Mouse (Mus musculus) limb, embryonic 13.5 days (tissue): Measurements from ENCODE around the gene Cacna1a. TPM values are rescaled to one million over a fixed set of nuclear protein-coding genes. Genes with fewer than 3 reads are reported as not detected.

Experiments used
- ATAC-seq: fragments of 200-750 bp; cut with Nextera tagmentation; 2 replicates; pipeline ENCODE4 v1.8.0; 2017; ENCODE audit warnings: low read depth, moderate number of reproducible peaks, moderate TSS enrichment; ENCODE audit not compliant: low FRiP score
- H3K27ac ChIP-seq: fragments of 300-500 bp; sonication (generic); 2 replicates; pipeline ENCODE4 v1.5.1; 2015; ENCODE audit warnings: inconsistent platforms, mild to moderate bottlenecking, moderate library complexity
- H3K27me3 ChIP-seq: fragments of 300-500 bp; sonication (generic); 2 replicates; pipeline ENCODE4 v1.6.1; 2015; ENCODE audit warnings: mild to moderate bottlenecking, inconsistent platforms
- H3K36me3 ChIP-seq: fragments of 300-500 bp; sonication (generic); 2 replicates; pipeline ENCODE4 v1.6.1; 2015; ENCODE audit warnings: inconsistent platforms, mild to moderate bottlenecking, moderate library complexity
- H3K4me1 ChIP-seq: fragments of 300-500 bp; sonication (generic); 2 replicates; pipeline ENCODE4 v1.6.1; 2015; ENCODE audit warnings: inconsistent platforms
- H3K4me2 ChIP-seq: fragments of 300-500 bp; sonication (generic); replicated peaks from 2 replicates; pipeline ENCODE4 v1.6.1; 2015; ENCODE audit warnings: inconsistent platforms, mild to moderate bottlenecking, moderate library complexity
- H3K4me3 ChIP-seq: fragments of 300-500 bp; sonication (generic); 2 replicates; pipeline ENCODE4 v1.5.1; 2015; ENCODE audit warnings: moderate library complexity, mild to moderate bottlenecking, inconsistent platforms
- H3K9ac ChIP-seq: fragments of 300-500 bp; sonication (generic); 2 replicates; pipeline ENCODE4 v1.6.1; 2015; ENCODE audit warnings: mild to moderate bottlenecking, inconsistent platforms
- H3K9me3 ChIP-seq: fragments of 300-500 bp; sonication (generic); 2 replicates; pipeline ENCODE4 v1.6.1; 2016; ENCODE audit warnings: inconsistent platforms
- WGBS: fragments of 180-500 bp; shearing (Covaris S2); methylation state at CpG from one replicate; pipeline ENCODE4 v1.1.7; 2015; 5-methylcytosine and 5-hydroxymethylcytosine counted together
- polyA plus RNA-seq: library from polyadenylated mRNA; unstranded; fragments of >200 nt; fragmentation: Nextera tagmentation; extraction: Ambion mirVana; gene quantifications from 2 replicates; pipeline ENCODE4 v1.2.1, GENCODE M21; 2015

Gene Cacna1a
- polyA plus RNA-seq, 1 experiment from 2014 or later: 9.3 TPM

DNA sequence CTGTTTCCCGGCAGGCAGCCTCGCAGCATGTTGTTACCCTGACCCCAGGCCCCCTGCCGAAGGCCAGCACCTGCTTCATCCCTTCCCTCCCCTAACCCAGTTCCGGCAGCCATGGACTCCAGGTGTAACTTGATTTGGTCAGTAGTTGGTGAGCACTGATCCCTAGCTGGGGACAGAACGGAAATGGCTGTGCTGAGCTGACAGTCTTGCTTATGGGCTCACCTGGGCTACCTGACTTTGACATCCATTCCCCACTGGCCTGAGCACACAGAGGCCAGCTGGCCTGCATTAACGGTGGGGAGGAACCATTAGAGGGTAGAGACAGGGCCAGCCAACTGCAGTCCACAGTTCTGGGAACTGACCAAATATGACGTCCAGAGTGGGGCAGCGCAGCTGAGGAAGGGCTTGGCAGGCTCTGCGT, 58.3 kb downstream of the Cacna1a start:
- WGBS: 71% methylated on average over 9 of the region's 9 CpGs
- Histone ChIP-seq H3K36me3 (no peaks in the 10 kb centered on the region), H3K27me3 (no peaks in the 10 kb centered on the region), H3K4me3 (no peak overlapping the region), H3K27ac (no peak overlapping the region), H3K4me1 (no peaks in the 10 kb centered on the region), H3K9ac (no peak overlapping the region), H3K9me3 (no peaks in the 10 kb centered on the region), H3K4me2 (no peak overlapping the region)
- ATAC-seq: no peak

DNA sequence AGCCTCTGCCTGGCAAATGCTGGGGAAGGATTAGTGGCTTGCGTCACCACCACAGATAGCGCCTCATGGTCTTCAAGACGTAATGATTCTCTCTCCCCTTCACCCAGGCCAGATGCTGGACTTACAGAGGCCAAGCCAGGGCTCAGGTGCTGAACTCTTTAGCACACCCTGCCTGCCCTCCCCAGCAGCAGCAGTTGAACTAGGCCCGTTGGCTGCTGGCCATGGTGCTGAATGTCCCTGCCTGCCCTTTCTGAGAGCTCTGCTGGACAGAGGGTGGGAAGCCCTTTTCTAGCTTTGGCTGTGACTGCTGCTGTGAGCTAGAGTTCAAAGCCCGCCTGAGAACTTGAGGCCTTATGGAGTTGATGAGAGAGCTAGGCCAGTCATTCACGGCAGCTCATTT, 66.3 kb downstream of the Cacna1a start:
- no peak for ATAC-seq
- Histone ChIP-seq H3K9me3 (no peaks in the 10 kb centered on the region), H3K36me3 (no peaks in the 10 kb centered on the region), H3K4me1 (no peaks in the 10 kb centered on the region), H3K27me3 (no peaks in the 10 kb centered on the region), H3K9ac (no peak overlapping the region), H3K4me3 (no peak overlapping the region), H3K4me2 (no peak overlapping the region), H3K27ac (no peak overlapping the region)
- 28% methylated on average over 6 of the region's 6 CpGs for WGBS

DNA sequence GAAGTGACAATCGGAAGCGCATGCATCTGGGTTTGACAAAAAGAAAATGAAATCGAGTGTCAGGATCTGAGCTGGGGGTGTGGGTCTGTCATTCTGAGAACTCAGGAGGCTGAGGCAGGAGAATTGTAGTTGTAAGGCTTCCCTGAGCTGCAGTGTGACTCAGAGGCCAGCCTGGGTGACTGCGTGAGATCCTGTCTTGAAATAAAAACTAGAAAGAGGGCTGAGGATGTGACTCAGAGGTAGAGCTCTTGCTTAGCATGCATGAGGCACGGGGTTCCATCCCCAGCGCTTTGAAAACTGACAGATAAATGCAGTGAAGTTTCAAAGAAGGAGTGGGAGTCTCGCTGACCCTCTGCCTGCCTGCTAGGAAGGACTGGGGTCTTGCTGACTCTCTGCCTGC, 70.6 kb downstream of the Cacna1a start:
- Histone ChIP-seq H3K9ac (no peak overlapping the region), H3K36me3 (no peaks in the 10 kb centered on the region), H3K9me3 (peaks cover 13% of the 10 kb centered on the region), H3K4me2 (no peak overlapping the region), H3K4me3 (no peak overlapping the region), H3K27me3 (no peaks in the 10 kb centered on the region), H3K4me1 (no peaks in the 10 kb centered on the region), H3K27ac (no peak overlapping the region)
- ATAC-seq: no peak
- WGBS: 69% methylated on average over 7 of the region's 7 CpGs

DNA sequence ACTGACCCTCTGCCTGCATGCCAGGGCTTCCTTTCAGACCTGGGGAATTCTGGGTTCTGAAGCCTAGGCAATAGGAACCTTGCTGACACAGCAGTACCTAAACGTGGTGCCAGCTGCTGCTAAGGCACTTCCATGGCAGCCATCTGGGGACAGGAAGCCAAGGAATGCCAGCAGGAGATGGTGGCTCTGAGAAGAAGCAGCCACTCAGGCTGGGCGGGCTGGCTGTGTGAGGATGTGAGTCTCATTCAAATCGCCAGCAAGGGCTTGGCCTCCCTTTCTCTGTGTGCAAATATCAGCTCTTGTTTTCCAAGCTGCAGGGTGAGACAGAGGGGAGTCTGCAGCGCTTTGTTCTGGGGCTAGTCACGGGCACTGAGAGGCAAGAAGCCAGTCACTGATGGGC, 71.0 kb downstream of the Cacna1a start:
- H3K36me3 ChIP-seq: no peaks in the 10 kb centered on the region
- no peaks in the 10 kb centered on the region for H3K27me3 ChIP-seq
- WGBS: 40% methylated on average over 5 of the region's 5 CpGs
- no peak for ATAC-seq
- no peak overlapping the region for H3K27ac ChIP-seq
- no peak overlapping the region for H3K4me2 ChIP-seq
- no peak overlapping the region for H3K4me3 ChIP-seq
- H3K4me1 ChIP-seq: no peaks in the 10 kb centered on the region
- H3K9me3 ChIP-seq: peaks cover 13% of the 10 kb centered on the region
- H3K9ac ChIP-seq: no peak overlapping the region

DNA sequence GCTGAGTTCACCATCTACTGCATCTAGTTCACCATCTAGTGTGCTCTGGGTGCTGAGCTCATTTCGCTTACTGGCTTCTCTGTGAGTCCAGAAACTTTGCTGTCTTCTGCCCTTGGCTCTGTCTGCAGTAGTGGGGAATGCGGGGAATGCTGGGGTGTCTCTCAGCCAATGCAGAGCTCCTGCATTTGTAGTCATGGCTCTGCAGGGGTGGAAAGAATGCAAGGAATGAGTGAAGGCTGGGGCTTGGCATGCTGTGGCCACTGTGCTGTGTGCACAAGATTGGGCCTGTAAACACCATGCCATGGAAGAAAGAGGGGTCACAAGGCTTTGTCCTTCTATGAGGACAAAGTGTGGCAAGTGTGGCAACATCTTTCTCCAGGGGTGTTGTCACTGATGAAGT, 72.5 kb downstream of the Cacna1a start:
- Histone ChIP-seq H3K4me1 (no peaks in the 10 kb centered on the region), H3K9ac (no peak overlapping the region), H3K36me3 (no peaks in the 10 kb centered on the region), H3K27ac (no peak overlapping the region), H3K9me3 (peaks cover 13% of the 10 kb centered on the region), H3K4me2 (no peak overlapping the region), H3K4me3 (no peak overlapping the region), H3K27me3 (no peaks in the 10 kb centered on the region)
- ATAC-seq: no peak
- WGBS: 54% methylated on average over 2 of the region's 2 CpGs

DNA sequence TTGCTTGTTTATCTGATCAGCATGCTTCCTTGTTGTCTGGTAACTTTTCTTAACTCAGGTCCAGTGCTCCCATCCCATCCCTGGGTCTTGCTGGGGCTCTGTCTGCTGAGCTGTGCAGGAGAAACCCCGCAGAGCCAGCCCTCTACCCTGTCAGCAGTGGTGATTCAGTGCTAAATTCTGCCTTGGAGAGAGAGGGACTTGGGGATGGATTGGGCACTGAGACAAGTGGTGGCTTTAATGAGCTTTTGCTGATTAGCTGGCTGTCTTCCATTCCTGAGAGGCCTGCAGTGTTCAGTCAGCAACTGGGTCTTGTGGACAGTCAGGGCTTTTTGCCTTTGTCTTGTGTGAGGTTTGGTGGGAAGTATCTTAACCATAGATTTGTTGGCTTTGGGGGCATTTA, 78.7 kb downstream of the Cacna1a start:
- WGBS: 68% methylated on average over 1 of the region's 1 CpGs
- Histone ChIP-seq H3K4me1 (no peaks in the 10 kb centered on the region), H3K4me3 (no peak overlapping the region), H3K36me3 (no peaks in the 10 kb centered on the region), H3K27me3 (no peaks in the 10 kb centered on the region), H3K4me2 (no peak overlapping the region), H3K9me3 (peaks cover 7% of the 10 kb centered on the region), H3K9ac (no peak overlapping the region), H3K27ac (no peak overlapping the region)
- ATAC-seq: no peak

DNA sequence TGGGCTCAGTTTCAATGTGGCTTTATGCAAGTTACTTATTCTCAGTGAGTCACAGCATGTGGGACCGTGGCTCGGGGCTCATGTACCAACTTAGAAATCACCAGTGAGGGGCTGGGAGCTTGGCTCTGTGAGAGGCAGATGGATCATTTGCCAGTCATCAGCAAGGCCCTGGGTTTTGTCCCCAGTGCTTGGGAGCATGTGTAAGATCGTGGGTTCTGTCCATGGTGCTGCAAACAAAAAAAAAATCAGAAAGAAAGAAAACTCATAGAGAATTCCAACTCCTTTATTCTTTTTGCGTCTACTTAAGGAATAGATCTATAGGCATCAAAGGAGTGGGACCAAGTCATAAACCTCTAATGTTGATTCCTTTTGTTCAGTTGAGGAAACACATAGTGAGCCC, 80.8 kb downstream of the Cacna1a start:
- H3K4me2 ChIP-seq: no peak overlapping the region
- no peaks in the 10 kb centered on the region for H3K4me1 ChIP-seq
- ATAC-seq: no peak
- H3K36me3 ChIP-seq: no peaks in the 10 kb centered on the region
- no peak overlapping the region for H3K27ac ChIP-seq
- no peaks in the 10 kb centered on the region for H3K9me3 ChIP-seq
- H3K9ac ChIP-seq: no peak overlapping the region
- no peak overlapping the region for H3K4me3 ChIP-seq
- no peaks in the 10 kb centered on the region for H3K27me3 ChIP-seq
- WGBS: 83% methylated on average over 4 of the region's 4 CpGs

DNA sequence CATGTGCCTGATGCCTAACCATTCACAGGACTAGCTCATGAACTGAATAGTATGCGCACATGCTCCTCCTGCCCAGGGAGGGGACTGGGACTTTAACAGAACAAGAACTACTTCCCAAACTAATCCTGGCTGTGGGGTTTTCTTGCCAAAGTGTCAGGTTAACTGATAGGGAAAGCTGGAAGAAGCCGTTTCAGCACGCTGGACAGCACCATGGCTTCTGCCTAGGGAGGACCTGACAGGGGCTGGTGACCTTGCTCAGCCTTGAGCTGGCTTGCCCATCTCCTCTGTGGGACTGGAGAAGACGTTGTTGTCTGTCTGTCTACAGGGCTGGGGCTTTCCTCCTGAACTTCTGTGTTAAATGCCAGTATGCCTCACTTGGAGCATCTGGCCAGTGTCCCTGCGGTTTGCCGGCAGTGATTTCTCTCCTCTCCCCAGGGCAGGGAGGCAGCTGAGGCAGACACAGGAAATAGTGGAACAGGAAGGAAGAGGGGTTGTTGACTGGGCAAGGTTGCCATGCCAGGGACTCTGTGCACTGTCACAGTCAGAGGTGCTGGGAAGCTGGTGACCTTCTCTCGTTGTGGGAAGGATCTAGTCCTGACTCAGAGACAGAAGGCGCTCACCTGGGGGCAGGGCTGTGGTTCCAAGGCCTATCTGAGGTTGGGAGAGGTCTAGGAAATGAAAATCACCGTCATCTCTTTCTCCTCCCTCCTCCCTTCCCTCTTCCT, 83.2 kb downstream of the Cacna1a start:
- Histone ChIP-seq H3K4me2 (no peak overlapping the region), H3K27ac (no peak overlapping the region), H3K4me1 (no peaks in the 10 kb centered on the region), H3K36me3 (no peaks in the 10 kb centered on the region), H3K4me3 (no peak overlapping the region), H3K9ac (no peak overlapping the region), H3K9me3 (no peaks in the 10 kb centered on the region), H3K27me3 (no peaks in the 10 kb centered on the region)
- ATAC-seq: no peak
- 49% methylated on average over 9 of the region's 9 CpGs for WGBS

DNA sequence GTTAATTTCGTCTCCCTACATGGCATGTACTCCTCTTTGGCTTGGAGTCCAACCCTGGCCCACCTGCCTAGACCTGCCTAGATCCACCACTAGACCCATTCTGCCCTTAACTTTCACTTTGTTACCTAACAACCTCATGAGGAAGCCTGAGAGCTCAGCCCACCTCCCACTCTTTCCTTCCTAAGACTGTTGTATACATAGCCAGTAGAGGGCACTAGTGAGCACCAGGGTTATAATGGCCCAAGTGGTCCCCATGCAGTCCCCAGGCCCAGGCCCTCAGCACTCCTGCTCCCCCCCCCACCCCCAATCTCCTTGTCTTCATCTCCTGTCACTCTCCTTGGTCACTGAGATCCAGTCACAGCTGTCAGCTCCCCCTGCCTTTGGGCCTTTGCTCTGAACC, 86.2 kb downstream of the Cacna1a start:
- no peak overlapping the region for H3K9ac ChIP-seq
- 72% methylated on average over 1 of the region's 1 CpGs for WGBS
- no peak overlapping the region for H3K4me3 ChIP-seq
- no peaks in the 10 kb centered on the region for H3K27me3 ChIP-seq
- H3K9me3 ChIP-seq: no peaks in the 10 kb centered on the region
- no peak for ATAC-seq
- H3K27ac ChIP-seq: no peak overlapping the region
- H3K4me1 ChIP-seq: no peaks in the 10 kb centered on the region
- no peaks in the 10 kb centered on the region for H3K36me3 ChIP-seq
- H3K4me2 ChIP-seq: no peak overlapping the region

DNA sequence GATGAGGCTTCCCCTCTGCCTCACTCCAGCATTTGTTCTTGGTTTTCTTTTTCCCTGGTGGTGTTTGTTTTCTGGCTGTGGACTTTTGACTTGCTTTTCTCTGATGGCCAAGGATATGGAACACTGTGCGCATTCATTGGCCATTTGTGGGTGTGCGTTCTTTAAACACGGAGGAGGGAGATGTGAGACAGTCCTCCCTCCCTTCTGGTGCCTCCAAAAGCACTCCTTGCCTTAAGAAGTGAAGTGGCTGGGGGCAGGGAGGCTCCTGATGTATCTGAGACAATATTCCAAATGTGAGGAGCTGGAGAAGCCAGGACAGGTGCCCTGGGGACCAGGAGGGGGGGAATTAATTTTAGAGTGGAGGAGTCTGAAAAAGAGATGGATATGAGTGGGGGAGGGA, 89.1 kb downstream of the Cacna1a start:
- Histone ChIP-seq H3K4me1 (no peaks in the 10 kb centered on the region), H3K9me3 (no peaks in the 10 kb centered on the region), H3K9ac (no peak overlapping the region), H3K36me3 (no peaks in the 10 kb centered on the region), H3K27me3 (no peaks in the 10 kb centered on the region), H3K4me3 (no peak overlapping the region), H3K4me2 (no peak overlapping the region), H3K27ac (no peak overlapping the region)
- ATAC-seq: no peak
- WGBS: 81% methylated on average over 3 of the region's 3 CpGs

DNA sequence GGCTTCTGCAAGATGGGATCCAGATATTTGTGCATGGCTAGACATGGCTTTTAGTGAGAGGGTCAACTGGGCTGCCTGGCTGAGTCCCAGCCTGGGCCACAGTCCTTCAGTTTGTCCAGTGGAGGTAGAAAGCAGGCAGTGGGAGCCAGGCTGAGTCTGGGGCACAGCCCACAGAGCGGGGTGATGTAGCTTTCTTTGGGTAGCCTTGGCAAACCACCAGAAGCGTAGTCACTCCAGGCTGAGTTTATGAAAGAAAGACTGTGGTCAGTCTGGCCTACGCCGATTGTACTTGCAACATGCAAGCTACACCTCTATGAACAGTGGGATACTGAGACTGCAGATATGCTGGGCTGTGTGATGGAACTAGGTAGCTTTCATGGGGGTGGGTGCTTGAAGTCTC, 94.8 kb downstream of the Cacna1a start:
- no peaks in the 10 kb centered on the region for H3K9me3 ChIP-seq
- no peak overlapping the region for H3K4me3 ChIP-seq
- no peaks in the 10 kb centered on the region for H3K36me3 ChIP-seq
- 0 out of 2 replicates have a peak, but pooled peaks cover 3% of the 10 kb centered on the region for H3K27me3 ChIP-seq
- H3K9ac ChIP-seq: no peak overlapping the region
- H3K4me1 ChIP-seq: no peaks in the 10 kb centered on the region
- no peak overlapping the region for H3K27ac ChIP-seq
- H3K4me2 ChIP-seq: no peak overlapping the region
- no peak for ATAC-seq
- 93% methylated on average over 4 of the region's 4 CpGs for whole genome bisulfite sequencing

DNA sequence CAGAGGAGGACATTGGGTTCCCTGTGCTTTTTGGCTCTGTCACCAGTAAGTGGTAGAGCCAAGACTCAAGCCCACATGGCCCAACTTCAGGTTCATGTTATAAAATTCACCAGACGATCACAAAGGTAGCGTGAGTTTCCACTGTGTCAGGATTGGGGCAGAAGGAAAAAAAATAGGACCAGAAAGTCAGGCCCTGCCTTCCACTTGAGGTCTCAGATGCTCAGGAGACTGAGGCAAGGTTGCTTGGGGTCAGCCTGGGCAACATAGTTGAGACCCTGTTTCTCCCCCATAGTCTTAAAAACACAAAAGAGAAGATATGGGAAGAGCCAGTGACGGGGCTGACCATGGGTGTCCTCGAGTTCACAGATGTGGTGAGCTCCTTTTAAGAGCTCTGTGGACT, 97.1 kb downstream of the Cacna1a start:
- H3K4me1 ChIP-seq: no peaks in the 10 kb centered on the region
- no peak for ATAC-seq
- no peaks in the 10 kb centered on the region for H3K36me3 ChIP-seq
- no peaks in the 10 kb centered on the region for H3K9me3 ChIP-seq
- H3K4me2 ChIP-seq: no peak overlapping the region
- H3K4me3 ChIP-seq: no peak overlapping the region
- no peak overlapping the region for H3K9ac ChIP-seq
- 74% methylated on average over 4 of the region's 4 CpGs for WGBS
- H3K27me3 ChIP-seq: 0 out of 2 replicates have a peak, but pooled peaks cover 3% of the 10 kb centered on the region
- no peak overlapping the region for H3K27ac ChIP-seq

DNA sequence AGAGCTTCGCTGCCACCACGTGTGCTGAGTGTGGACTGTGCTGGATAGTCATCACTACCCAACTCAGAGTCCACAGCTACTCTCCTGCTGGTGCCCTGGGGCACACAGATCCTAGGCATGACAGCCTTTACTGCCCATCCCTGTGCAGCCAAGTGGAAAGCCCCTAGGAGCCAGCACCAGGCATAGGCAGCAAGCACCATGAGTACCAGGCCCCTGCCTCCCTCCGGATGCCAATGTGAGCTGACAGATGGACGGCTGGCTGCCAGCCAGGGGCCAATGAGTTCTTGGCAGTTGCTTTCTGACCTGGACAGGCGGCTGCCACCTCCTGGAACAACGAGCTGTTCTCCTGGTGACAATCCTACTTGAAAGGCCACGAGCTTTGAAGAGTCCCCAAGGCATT, 97.6 kb downstream of the Cacna1a start:
- Histone ChIP-seq H3K4me1 (no peaks in the 10 kb centered on the region), H3K36me3 (no peaks in the 10 kb centered on the region), H3K9ac (no peak overlapping the region), H3K9me3 (no peaks in the 10 kb centered on the region), H3K4me2 (no peak overlapping the region), H3K4me3 (no peak overlapping the region), H3K27ac (no peak overlapping the region), H3K27me3 (0 out of 2 replicates have a peak, but pooled peaks cover 3% of the 10 kb centered on the region)
- 66% methylated on average over 7 of the region's 7 CpGs for WGBS
- ATAC-seq: no peak
